Mouse (Mus musculus): ENCODE measurements around the gene Atxn1. TPM values are rescaled to one million over a fixed set of nuclear protein-coding genes. Genes with fewer than 3 reads are reported as not detected.
A peak's percentile ranks its signal among the peaks of the same experiment; 100 is the strongest.

Gene Atxn1
- total and polyA plus RNA-seq, 3 experiments = 7.5 to 30.1 (median 27.3) TPM

- Histone ChIP-seq H3K36me3 (ENCODE audit: control insufficient read depth, insufficient read depth, low read length) (peaks cover 17% of the 10 kb centered on the region), H3K27me3 (ENCODE audit: control insufficient read depth, insufficient read depth, low read length) (no peaks in the 10 kb centered on the region), H3K4me3 (no peak overlapping the region), H3K4me1 (ENCODE audit: control insufficient read depth, insufficient read depth, low read length) (peaks cover 11% of the 10 kb centered on the region), H3K27ac (peak overlapping the region; percentile 52), H3K9ac (ENCODE audit: low read depth, low read length) (no peak overlapping the region), H3K79me2 (replicated peaks; ENCODE audit: control insufficient read depth, insufficient read depth, low read length) (no peaks in the 10 kb centered on the region)
- peak in 1 of 2 experiments; percentile 10 for DNase-seq
- intact Hi-C loops (cut with DNase I) = no loop called here
- 48% methylated on average over 6 of the region's 6 CpGs for WGBS
- no peak for TF ChIP-seq POLR2A (IDR thresholded peaks at IDR 0.05; ENCODE audit: insufficient read depth, low read depth, low read length)
- no peak for TF ChIP-seq EP300 (IDR thresholded peaks at IDR 0.05; ENCODE audit: insufficient read depth, low read depth, low read length)
- no peak for TF ChIP-seq CTCF (IDR thresholded peaks at IDR 0.05)
These were observed 168.5 kb downstream of the Atxn1 start for GRCm38 (mm10) chr13:45796286-45796685.

DNA sequence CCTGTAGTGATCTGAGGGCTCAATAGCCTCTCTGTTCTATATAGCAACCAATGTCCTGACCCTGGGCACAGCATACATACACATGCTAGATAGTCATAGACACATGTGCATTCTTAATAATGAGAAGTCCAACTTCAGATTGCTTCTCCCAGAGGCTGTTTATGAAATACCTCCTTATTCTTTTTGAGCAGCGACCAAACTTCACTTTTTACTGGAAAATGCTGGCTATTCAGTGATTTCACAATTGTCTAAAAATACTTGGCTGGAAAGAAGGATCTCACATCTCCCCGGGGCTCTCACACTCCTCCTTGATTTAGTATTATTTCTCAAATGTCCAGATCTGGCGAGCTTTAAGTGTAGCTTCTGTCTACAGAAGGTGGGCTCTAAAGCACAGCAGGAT is 171.0 kb downstream of the Atxn1 start:
- intact Hi-C loops (cut with DNase I) = no loop called here
- no peak overlapping the region for H3K27ac ChIP-seq

GRCm38 (mm10) chr13:45786409-45786808 is 178.4 kb downstream of the Atxn1 start:
- WGBS = 75% methylated on average over 7 of the region's 7 CpGs
- no peaks in the 10 kb centered on the region for H3K27me3 ChIP-seq (ENCODE audit: control insufficient read depth, insufficient read depth, low read length)
- no peak overlapping the region for H3K9ac ChIP-seq (ENCODE audit: low read depth, low read length)
- H3K4me1 ChIP-seq (ENCODE audit: control insufficient read depth, insufficient read depth, low read length) = peaks cover 3% of the 10 kb centered on the region
- peak in 1 of 2 experiments; percentile 27 for DNase-seq
- H3K4me3 ChIP-seq = no peak overlapping the region
- H3K79me2 ChIP-seq (replicated peaks; ENCODE audit: control insufficient read depth, insufficient read depth, low read length) = no peaks in the 10 kb centered on the region
- intact Hi-C loops (cut with DNase I) = no loop called here
- no peak overlapping the region for H3K27ac ChIP-seq
- H3K36me3 ChIP-seq (ENCODE audit: control insufficient read depth, insufficient read depth, low read length) = no peaks in the 10 kb centered on the region
- TF ChIP-seq CTCF (IDR thresholded peaks at IDR 0.05) (no peak), EP300 (IDR thresholded peaks at IDR 0.05; ENCODE audit: insufficient read depth, low read depth, low read length) (no peak), POLR2A (IDR thresholded peaks at IDR 0.05; ENCODE audit: insufficient read depth, low read depth, low read length) (no peak)

More for the DNA sequence above, 171.0 kb downstream of the Atxn1 start:
- peaks cover 14% of the 10 kb centered on the region for H3K36me3 ChIP-seq (ENCODE audit: control insufficient read depth, insufficient read depth, low read length)
- no peak overlapping the region for H3K9ac ChIP-seq (ENCODE audit: low read depth, low read length)
- no peak overlapping the region for H3K4me3 ChIP-seq
- H3K79me2 ChIP-seq (replicated peaks; ENCODE audit: control insufficient read depth, insufficient read depth, low read length) = no peaks in the 10 kb centered on the region
- 71% methylated on average over 3 of the region's 3 CpGs for WGBS
- peaks cover 11% of the 10 kb centered on the region for H3K4me1 ChIP-seq (ENCODE audit: control insufficient read depth, insufficient read depth, low read length)
- TF ChIP-seq CTCF (IDR thresholded peaks at IDR 0.05) (no peak), POLR2A (IDR thresholded peaks at IDR 0.05; ENCODE audit: insufficient read depth, low read depth, low read length) (no peak), EP300 (IDR thresholded peaks at IDR 0.05; ENCODE audit: insufficient read depth, low read depth, low read length) (no peak)
- no peak for DNase-seq
- no peaks in the 10 kb centered on the region for H3K27me3 ChIP-seq (ENCODE audit: control insufficient read depth, insufficient read depth, low read length)

GRCm38 (mm10) chr13:45783681-45784080 is 181.1 kb downstream of the Atxn1 start:
- no peaks in the 10 kb centered on the region for H3K27me3 ChIP-seq (ENCODE audit: control insufficient read depth, insufficient read depth, low read length)
- H3K36me3 ChIP-seq (ENCODE audit: control insufficient read depth, insufficient read depth, low read length) = no peaks in the 10 kb centered on the region
- no peak for TF ChIP-seq CTCF (IDR thresholded peaks at IDR 0.05)
- no peak for TF ChIP-seq POLR2A (IDR thresholded peaks at IDR 0.05; ENCODE audit: insufficient read depth, low read depth, low read length)
- no peak for TF ChIP-seq EP300 (IDR thresholded peaks at IDR 0.05; ENCODE audit: insufficient read depth, low read depth, low read length)
- H3K9ac ChIP-seq (ENCODE audit: low read depth, low read length) = no peak overlapping the region
- no peak overlapping the region for H3K27ac ChIP-seq
- intact Hi-C loops (cut with DNase I) = no loop called here
- H3K4me3 ChIP-seq = no peak overlapping the region
- no peaks in the 10 kb centered on the region for H3K79me2 ChIP-seq (replicated peaks; ENCODE audit: control insufficient read depth, insufficient read depth, low read length)
- H3K4me1 ChIP-seq (ENCODE audit: control insufficient read depth, insufficient read depth, low read length) = peaks cover 3% of the 10 kb centered on the region
- WGBS = 45% methylated on average over 10 of the region's 10 CpGs
- peak in 1 of 2 experiments; percentile 32 for DNase-seq

DNA sequence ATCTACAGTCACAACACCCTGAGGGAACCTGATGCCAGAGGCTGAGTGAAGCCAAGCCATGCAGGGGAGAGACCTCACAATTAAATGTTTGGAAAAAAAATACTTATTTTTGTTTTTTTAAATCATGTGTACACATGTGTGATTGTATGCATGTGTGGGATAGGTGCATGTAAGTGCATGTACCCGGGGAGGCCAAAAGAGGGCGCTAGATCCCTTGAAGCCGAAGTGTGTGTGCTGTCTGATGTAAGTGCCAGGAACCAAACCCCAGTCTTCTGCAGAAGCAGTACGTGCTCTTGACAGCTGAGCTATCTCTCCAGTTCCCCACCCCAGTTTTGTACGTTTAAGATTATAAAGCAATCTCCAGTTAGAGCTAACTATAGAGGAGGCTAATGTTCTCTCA is 186.1 kb downstream of the Atxn1 start:
- intact Hi-C loops (cut with DNase I) = no loop called here
- H3K36me3 ChIP-seq (ENCODE audit: control insufficient read depth, insufficient read depth, low read length) = no peaks in the 10 kb centered on the region
- H3K79me2 ChIP-seq (replicated peaks; ENCODE audit: control insufficient read depth, insufficient read depth, low read length) = no peaks in the 10 kb centered on the region
- peak; percentile 45 for TF ChIP-seq CTCF (IDR thresholded peaks at IDR 0.05)
- TF ChIP-seq POLR2A (IDR thresholded peaks at IDR 0.05; ENCODE audit: insufficient read depth, low read depth, low read length) = no peak
- H3K4me3 ChIP-seq = no peak overlapping the region
- WGBS = 85% methylated on average over 5 of the region's 5 CpGs
- H3K4me1 ChIP-seq (ENCODE audit: control insufficient read depth, insufficient read depth, low read length) = peaks cover 3% of the 10 kb centered on the region
- H3K27me3 ChIP-seq (ENCODE audit: control insufficient read depth, insufficient read depth, low read length) = no peaks in the 10 kb centered on the region
- H3K27ac ChIP-seq = no peak overlapping the region
- no peak for DNase-seq
- no peak overlapping the region for H3K9ac ChIP-seq (ENCODE audit: low read depth, low read length)

GRCm38 (mm10) chr13:45778171-45778570 is 186.6 kb downstream of the Atxn1 start:
- no peak overlapping the region for H3K4me3 ChIP-seq
- TF ChIP-seq CTCF (IDR thresholded peaks at IDR 0.05) (no peak), EP300 (IDR thresholded peaks at IDR 0.05; ENCODE audit: insufficient read depth, low read depth, low read length) (no peak), POLR2A (IDR thresholded peaks at IDR 0.05; ENCODE audit: insufficient read depth, low read depth, low read length) (no peak)
- intact Hi-C loops (cut with DNase I) = no loop called here
- no peaks in the 10 kb centered on the region for H3K36me3 ChIP-seq (ENCODE audit: control insufficient read depth, insufficient read depth, low read length)
- no peaks in the 10 kb centered on the region for H3K4me1 ChIP-seq (ENCODE audit: control insufficient read depth, insufficient read depth, low read length)
- no peaks in the 10 kb centered on the region for H3K79me2 ChIP-seq (replicated peaks; ENCODE audit: control insufficient read depth, insufficient read depth, low read length)
- H3K27ac ChIP-seq = no peak overlapping the region
- no peak overlapping the region for H3K9ac ChIP-seq (ENCODE audit: low read depth, low read length)
- no peak for DNase-seq
- H3K27me3 ChIP-seq (ENCODE audit: control insufficient read depth, insufficient read depth, low read length) = no peaks in the 10 kb centered on the region
- WGBS = 49% methylated on average over 9 of the region's 9 CpGs

Measured in heart, adult 2 months (tissue).